Mouse (Mus musculus): ENCODE measurements at regions not wholly inside any gene's neighbourhood (a gene's known extent, or its start where the extent isn't known, plus 50 kb on each side); places are given as distances from the start of the nearest gene placed in this dataset.

- H3K4me1 ChIP-seq (ENCODE audit: control insufficient read depth, insufficient read depth, low read length), result no peaks in the 10 kb centered on the region
- H3K27ac ChIP-seq (ENCODE audit: low read depth, low read length), result no peak overlapping the region
- no peaks in the 10 kb centered on the region for H3K27me3 ChIP-seq (ENCODE audit: control insufficient read depth, insufficient read depth, low read length)
- no peak overlapping the region for H3K9ac ChIP-seq (replicated peaks; ENCODE audit: low read depth, low read length)
- no peaks in the 10 kb centered on the region for H3K36me3 ChIP-seq (ENCODE audit: control insufficient read depth, insufficient read depth, low read length)
- ATAC-seq (ENCODE audit: low read depth), result no peak
- no peaks in the 10 kb centered on the region for H3K9me3 ChIP-seq (ENCODE audit: control insufficient read depth, low read length)
- WGBS, result 98% methylated on average over 2 of the region's 2 CpGs
- no peak overlapping the region for H3K4me2 ChIP-seq (ENCODE audit: low read depth, low read length)
- no peak overlapping the region for H3K4me3 ChIP-seq (ENCODE audit: low read depth, low read length)
Measured at GRCm38 (mm10) chr10:44976815-44977214, 90.2 kb upstream of the Prep start.

GRCm38 (mm10) chr10:44971911-44972310 is 95.1 kb upstream of the Prep start:
- Histone ChIP-seq H3K27ac (ENCODE audit: low read depth, low read length) (no peak overlapping the region), H3K27me3 (ENCODE audit: control insufficient read depth, insufficient read depth, low read length) (no peaks in the 10 kb centered on the region), H3K9ac (replicated peaks; ENCODE audit: low read depth, low read length) (no peak overlapping the region), H3K4me1 (ENCODE audit: control insufficient read depth, insufficient read depth, low read length) (no peaks in the 10 kb centered on the region), H3K9me3 (ENCODE audit: control insufficient read depth, low read length) (no peaks in the 10 kb centered on the region), H3K36me3 (ENCODE audit: control insufficient read depth, insufficient read depth, low read length) (no peaks in the 10 kb centered on the region), H3K4me2 (ENCODE audit: low read depth, low read length) (no peak overlapping the region), H3K4me3 (ENCODE audit: low read depth, low read length) (no peak overlapping the region)
- WGBS, result 73% methylated on average over 2 of the region's 2 CpGs
- no peak for ATAC-seq (ENCODE audit: low read depth)

GRCm38 (mm10) chr10:44959968-44960367 is 107.0 kb upstream of the Prep start:
- H3K9ac ChIP-seq (replicated peaks; ENCODE audit: low read depth, low read length), result no peak overlapping the region
- no peak overlapping the region for H3K4me3 ChIP-seq (ENCODE audit: low read depth, low read length)
- H3K36me3 ChIP-seq (ENCODE audit: control insufficient read depth, insufficient read depth, low read length), result no peaks in the 10 kb centered on the region
- no peak overlapping the region for H3K4me2 ChIP-seq (ENCODE audit: low read depth, low read length)
- H3K9me3 ChIP-seq (ENCODE audit: control insufficient read depth, low read length), result no peaks in the 10 kb centered on the region
- ATAC-seq (ENCODE audit: low read depth), result no peak
- no peaks in the 10 kb centered on the region for H3K4me1 ChIP-seq (ENCODE audit: control insufficient read depth, insufficient read depth, low read length)
- H3K27me3 ChIP-seq (ENCODE audit: control insufficient read depth, insufficient read depth, low read length), result no peaks in the 10 kb centered on the region
- WGBS, result 84% methylated on average over 3 of the region's 3 CpGs
- H3K27ac ChIP-seq (ENCODE audit: low read depth, low read length), result no peak overlapping the region

GRCm38 (mm10) chr10:44945205-44945725 is 121.7 kb upstream of the Prep start:
- Histone ChIP-seq H3K4me3 (ENCODE audit: low read depth, low read length) (no peak overlapping the region), H3K4me2 (ENCODE audit: low read depth, low read length) (no peak overlapping the region), H3K9me3 (ENCODE audit: control insufficient read depth, low read length) (no peaks in the 10 kb centered on the region), H3K9ac (replicated peaks; ENCODE audit: low read depth, low read length) (no peak overlapping the region), H3K27me3 (ENCODE audit: control insufficient read depth, insufficient read depth, low read length) (no peaks in the 10 kb centered on the region), H3K36me3 (ENCODE audit: control insufficient read depth, insufficient read depth, low read length) (no peaks in the 10 kb centered on the region), H3K4me1 (ENCODE audit: control insufficient read depth, insufficient read depth, low read length) (no peaks in the 10 kb centered on the region), H3K27ac (ENCODE audit: low read depth, low read length) (no peak overlapping the region)
- WGBS, result 62% methylated on average over 1 of the region's 1 CpGs
- ATAC-seq (ENCODE audit: low read depth), result no peak

GRCm38 (mm10) chr10:44939403-44939802 is 127.6 kb upstream of the Prep start:
- Histone ChIP-seq H3K4me2 (ENCODE audit: low read depth, low read length) (no peak overlapping the region), H3K4me1 (ENCODE audit: control insufficient read depth, insufficient read depth, low read length) (no peaks in the 10 kb centered on the region), H3K4me3 (ENCODE audit: low read depth, low read length) (no peak overlapping the region), H3K36me3 (ENCODE audit: control insufficient read depth, insufficient read depth, low read length) (no peaks in the 10 kb centered on the region), H3K9ac (replicated peaks; ENCODE audit: low read depth, low read length) (no peak overlapping the region), H3K27ac (ENCODE audit: low read depth, low read length) (no peak overlapping the region), H3K9me3 (ENCODE audit: control insufficient read depth, low read length) (no peaks in the 10 kb centered on the region), H3K27me3 (ENCODE audit: control insufficient read depth, insufficient read depth, low read length) (no peaks in the 10 kb centered on the region)
- ATAC-seq (ENCODE audit: low read depth), result no peak
- 53% methylated on average over 1 of the region's 1 CpGs for WGBS

- Histone ChIP-seq H3K4me1 (ENCODE audit: control insufficient read depth, insufficient read depth, low read length) (no peaks in the 10 kb centered on the region), H3K9ac (replicated peaks; ENCODE audit: low read depth, low read length) (no peak overlapping the region), H3K9me3 (ENCODE audit: control insufficient read depth, low read length) (no peaks in the 10 kb centered on the region), H3K36me3 (ENCODE audit: control insufficient read depth, insufficient read depth, low read length) (no peaks in the 10 kb centered on the region), H3K4me3 (ENCODE audit: low read depth, low read length) (no peak overlapping the region), H3K27me3 (ENCODE audit: control insufficient read depth, insufficient read depth, low read length) (no peaks in the 10 kb centered on the region), H3K4me2 (ENCODE audit: low read depth, low read length) (no peak overlapping the region), H3K27ac (ENCODE audit: low read depth, low read length) (no peak overlapping the region)
- WGBS, result 85% methylated on average over 5 of the region's 5 CpGs
- ATAC-seq (ENCODE audit: low read depth), result no peak
Measured at GRCm38 (mm10) chr10:44936976-44937500, 130.0 kb upstream of the Prep start.

GRCm38 (mm10) chr10:44930796-44931195 is 136.2 kb upstream of the Prep start:
- Histone ChIP-seq H3K9me3 (ENCODE audit: control insufficient read depth, low read length) (no peaks in the 10 kb centered on the region; the same call in 1 of the 2 replicates), H3K27ac (ENCODE audit: low read depth, low read length) (no peak overlapping the region), H3K36me3 (ENCODE audit: control insufficient read depth, insufficient read depth, low read length) (no peaks in the 10 kb centered on the region), H3K4me2 (ENCODE audit: low read depth, low read length) (no peak overlapping the region), H3K4me3 (ENCODE audit: low read depth, low read length) (no peak overlapping the region), H3K27me3 (ENCODE audit: control insufficient read depth, insufficient read depth, low read length) (no peaks in the 10 kb centered on the region), H3K9ac (replicated peaks; ENCODE audit: low read depth, low read length) (no peak overlapping the region), H3K4me1 (ENCODE audit: control insufficient read depth, insufficient read depth, low read length) (no peaks in the 10 kb centered on the region)
- WGBS, result 85% methylated on average over 2 of the region's 2 CpGs
- no peak for ATAC-seq (ENCODE audit: low read depth)

- Histone ChIP-seq H3K4me1 (ENCODE audit: control insufficient read depth, insufficient read depth, low read length) (no peaks in the 10 kb centered on the region), H3K27ac (ENCODE audit: low read depth, low read length) (no peak overlapping the region), H3K4me3 (ENCODE audit: low read depth, low read length) (no peak overlapping the region), H3K27me3 (ENCODE audit: control insufficient read depth, insufficient read depth, low read length) (no peaks in the 10 kb centered on the region), H3K4me2 (ENCODE audit: low read depth, low read length) (no peak overlapping the region), H3K9me3 (ENCODE audit: control insufficient read depth, low read length) (no peaks in the 10 kb centered on the region), H3K36me3 (ENCODE audit: control insufficient read depth, insufficient read depth, low read length) (no peaks in the 10 kb centered on the region), H3K9ac (replicated peaks; ENCODE audit: low read depth, low read length) (no peak overlapping the region)
- no peak for ATAC-seq (ENCODE audit: low read depth)
- 90% methylated on average over 8 of the region's 8 CpGs for WGBS
Measured at GRCm38 (mm10) chr10:44913751-44914388, 153.1 kb upstream of the Prep start.

GRCm38 (mm10) chr10:44904520-44904919 is 162.5 kb upstream of the Prep start:
- no peaks in the 10 kb centered on the region for H3K9me3 ChIP-seq (ENCODE audit: control insufficient read depth, low read length)
- no peak overlapping the region for H3K4me2 ChIP-seq (ENCODE audit: low read depth, low read length)
- 95% methylated on average over 4 of the region's 4 CpGs for WGBS

More at GRCm38 (mm10) chr10:44904520-44904919, 162.5 kb upstream of the Prep start:
- no peak overlapping the region for H3K4me3 ChIP-seq (ENCODE audit: low read depth, low read length)
- H3K36me3 ChIP-seq (ENCODE audit: control insufficient read depth, insufficient read depth, low read length), result no peaks in the 10 kb centered on the region
- no peak for ATAC-seq (ENCODE audit: low read depth)
- no peaks in the 10 kb centered on the region for H3K4me1 ChIP-seq (ENCODE audit: control insufficient read depth, insufficient read depth, low read length)
- no peak overlapping the region for H3K9ac ChIP-seq (replicated peaks; ENCODE audit: low read depth, low read length)
- no peak overlapping the region for H3K27ac ChIP-seq (ENCODE audit: low read depth, low read length)
- H3K27me3 ChIP-seq (ENCODE audit: control insufficient read depth, insufficient read depth, low read length), result no peaks in the 10 kb centered on the region

Measured in neural tube, embryonic 14.5 days (tissue).